Mouse (Mus musculus) urinary bladder, postnatal 4 days (tissue): ENCODE results near the gene Angptl7.
A peak's percentile ranks its signal among the peaks of the same experiment; 100 is the strongest.

Source experiments
- DNase-seq, 2 experiments: peaks; one replicate each; pipeline ENCODE4 v3.0.0; 2021 to 2022; ENCODE audit warnings: low spot score in 2 of 2

Gene Angptl7

GRCm38 (mm10) chr4:148455477-148456025, 44.7 kb downstream of the Angptl7 start:
- no peak for DNase-seq

GRCm38 (mm10) chr4:148453707-148454106, 46.6 kb downstream of the Angptl7 start:
- no peak for DNase-seq

GRCm38 (mm10) chr4:148448853-148449245, 51.4 kb downstream of the Angptl7 start:
- DNase-seq: no peak

GRCm38 (mm10) chr4:148448179-148448852, 51.9 kb downstream of the Angptl7 start, which contains the start of gene Mtor:
Gene Mtor, plus strand, starts transcription at chr4:148448611.
- peak; percentile 91 to 92 for DNase-seq
